ENCODE assay signal across 13 mouse cellular contexts in the genomic region with DNA sequence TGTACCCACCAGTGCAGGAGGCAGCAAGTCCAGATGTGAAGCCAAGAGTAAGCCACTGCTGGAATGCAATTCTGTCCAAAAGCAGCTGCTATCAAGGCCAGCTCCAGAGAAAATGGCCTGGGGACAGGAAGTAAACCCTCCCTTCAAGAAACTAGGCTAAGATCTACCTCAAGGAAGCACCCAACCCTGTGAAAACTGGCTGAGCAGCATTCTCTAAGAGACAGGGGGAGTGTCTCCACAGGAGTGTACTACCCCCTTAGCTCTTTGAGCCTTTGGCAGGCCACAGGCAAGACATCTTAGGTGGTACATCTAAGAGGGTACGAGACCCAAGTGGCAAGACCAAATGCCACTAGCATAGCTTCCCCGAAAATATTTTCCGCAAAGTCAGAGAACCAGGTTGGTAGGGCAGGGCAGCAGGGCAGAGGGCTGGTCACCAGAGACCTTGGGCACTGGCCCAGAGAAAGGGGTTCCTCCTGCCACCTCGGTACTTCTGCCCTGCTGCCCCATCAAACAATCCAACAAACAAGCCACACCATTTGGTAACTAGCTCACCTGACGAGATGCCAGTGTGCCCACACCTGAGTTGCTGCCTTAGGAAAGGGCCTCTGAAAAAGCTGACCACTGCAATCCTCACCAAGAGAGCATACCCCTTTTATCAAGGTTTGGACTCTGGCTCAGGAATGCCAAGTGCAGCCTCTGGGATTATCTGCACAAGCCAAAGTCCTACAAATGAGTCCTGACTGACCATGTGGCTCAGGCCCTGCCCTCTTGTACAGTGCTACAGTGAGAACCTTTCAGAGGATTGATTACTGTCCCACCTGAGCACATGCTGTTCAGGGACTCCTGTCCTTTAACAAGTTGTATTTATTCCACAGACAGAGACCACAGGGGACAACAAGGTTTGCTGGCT. TPM values are rescaled to one million over a fixed set of nuclear protein-coding genes. Genes with fewer than 3 reads are reported as not detected.
DNase-seq lines count a peak whose midpoint lies in the region; ATAC-seq and TF ChIP-seq lines count a peak whose summit lies in the region.
"Had no signal": no experiment of that assay in that cellular context is flagged by ENCODE, and none has a peak within 500 bp of the region (broad histone marks: within the 10 kb centered on the region; RNA-seq: fewer than 3 reads in every experiment).

No protein-coding gene starts in this region.

- ATAC-seq in embryonic facial prominence, embryonic 13.5 days (ENCODE audit: insufficient number of reproducible peaks, insufficient read depth, low FRiP score, low TSS enrichment, low read depth) = no peak
- ATAC-seq in megakaryocyte progenitor cell, adult 5-6 weeks (replicated peaks; ENCODE audit: poor library complexity) = no peak
- no peak for ATAC-seq in hindbrain, postnatal 0 days
- ATAC-seq: Patski had no signal

- intact Hi-C loops in left cerebral cortex, adult 2 months (cut with DNase I) = loop anchor here (5.0 kb wide), 1 partner anchor 88 kb away; no protein-coding TSS in a partner anchor

- H3K27ac ChIP-seq in left cerebral cortex, adult 2 months = peak overlapping the region; percentile 25; the same call in 1 of the 2 replicates
- peak overlapping the region; percentile 33; the same call in 1 of the 2 replicates for H3K27ac ChIP-seq in embryonic facial prominence, embryonic 13.5 days
- peak overlapping the region; percentile 91 for H3K27ac ChIP-seq in small intestine, adult 2 months (ENCODE audit: insufficient read depth, low read depth, low read length)
- H3K27ac ChIP-seq in hindbrain, postnatal 0 days = no peak overlapping the region

- H3K4me3 ChIP-seq in left cerebral cortex, adult 2 months = no peak overlapping the region
- no peak overlapping the region for H3K4me3 ChIP-seq in embryonic facial prominence, embryonic 13.5 days
- H3K4me3 ChIP-seq in small intestine, adult 2 months (ENCODE audit: low read depth, low read length) = peak overlapping the region; percentile 23; the same call in 1 of the 2 replicates
- no peak overlapping the region for H3K4me3 ChIP-seq in hindbrain, postnatal 0 days (ENCODE audit: low read length)

- no peaks in the 10 kb centered on the region for H3K9me3 ChIP-seq in embryonic facial prominence, embryonic 13.5 days
- H3K9me3 ChIP-seq in hindbrain, postnatal 0 days (ENCODE audit: low read length) = no peaks in the 10 kb centered on the region

- no peak for DNase-seq in left cerebral cortex, adult 2 months (ENCODE audit: extremely low spot score in 1 of 2, low spot score in 2 of 2)
- no peak for DNase-seq in left cerebral cortex, adult 9 months (ENCODE audit: low spot score in 2 of 2)
- peak; percentile 62 for DNase-seq in kidney, adult 9 months
- DNase-seq in hindbrain, postnatal 0 days (ENCODE audit: low spot score) = no peak
- DNase-seq: right cerebral cortex, postnatal 4 days had no signal

- peaks cover 7% of the 10 kb centered on the region; the same call in 1 of the 2 replicates for H3K36me3 ChIP-seq in embryonic facial prominence, embryonic 13.5 days
- H3K36me3 ChIP-seq in small intestine, adult 2 months (ENCODE audit: control insufficient read depth, insufficient read depth, low read length) = no peaks in the 10 kb centered on the region
- no peaks in the 10 kb centered on the region for H3K36me3 ChIP-seq in hindbrain, postnatal 0 days (ENCODE audit: insufficient read depth, low read length)

- H3K27me3 ChIP-seq in embryonic facial prominence, embryonic 13.5 days = no peaks in the 10 kb centered on the region
- no peaks in the 10 kb centered on the region for H3K27me3 ChIP-seq in small intestine, adult 2 months (ENCODE audit: control insufficient read depth, insufficient read depth, low read length)
- no peaks in the 10 kb centered on the region for H3K27me3 ChIP-seq in hindbrain, postnatal 0 days (ENCODE audit: insufficient read depth, low read length)
- H3K27me3 ChIP-seq: Patski had no signal

- TF ChIP-seq CTCF in left cerebral cortex, adult 2 months (IDR thresholded peaks at IDR 0.05) = no peak
- no peak for TF ChIP-seq CTCF in small intestine, adult 2 months (IDR thresholded peaks at IDR 0.05; ENCODE audit: extremely low read depth, insufficient read length, insufficient replicate concordance, low read depth, low read length)
- TF ChIP-seq CTCF in hindbrain, postnatal 0 days (IDR thresholded peaks at IDR 0.05; ENCODE audit: low read depth) = no peak

- H3K4me1 ChIP-seq in embryonic facial prominence, embryonic 13.5 days = peaks cover 35% of the 10 kb centered on the region
- peaks cover 43% of the 10 kb centered on the region for H3K4me1 ChIP-seq in small intestine, adult 2 months (ENCODE audit: control insufficient read depth, insufficient read depth, insufficient read length, low read length)
- peaks cover 16% of the 10 kb centered on the region for H3K4me1 ChIP-seq in hindbrain, postnatal 0 days (ENCODE audit: insufficient read depth, low read length)

- 81% methylated on average over 5 of the region's 5 CpGs for WGBS in embryonic facial prominence, embryonic 13.5 days
- WGBS in small intestine, adult 2 months = 63% methylated on average over 5 of the region's 5 CpGs
- WGBS in hindbrain, postnatal 0 days = 92% methylated on average over 5 of the region's 5 CpGs

- H3K4me2 ChIP-seq in embryonic facial prominence, embryonic 13.5 days = no peak overlapping the region
- no peak overlapping the region for H3K4me2 ChIP-seq in hindbrain, postnatal 0 days (ENCODE audit: low read depth, low read length)

- no peak for TF ChIP-seq POLR2A in small intestine, adult 2 months (IDR thresholded peaks at IDR 0.05; ENCODE audit: low read depth, low read length)

- H3K9ac ChIP-seq in embryonic facial prominence, embryonic 13.5 days = no peak overlapping the region
- H3K9ac ChIP-seq in hindbrain, postnatal 0 days (replicated peaks; ENCODE audit: low read length) = no peak overlapping the region

RNA-seq across cellular contexts. Expression of a gene that starts 5.5 kb away (rescaled TPM):
- 10 to 100 TPM; 53.9 to 59.3 TPM for total RNA-seq in left cerebral cortex, adult 2 months (2021)
- 23.4 and 24.2 TPM in 2 replicates for polyA plus RNA-seq in embryonic facial prominence, embryonic 13.5 days (2015; fragmentation: Nextera tagmentation; extraction: Ambion mirVana)
- polyA plus RNA-seq in small intestine, adult 2 months (2012; rRNA removed) = 46.8 and 75.2 TPM in 2 replicates
- total RNA-seq in megakaryocyte progenitor cell, adult 5-6 weeks (2015) = 8.6 and 11.2 TPM in 2 replicates
- total RNA-seq in megakaryocyte progenitor cell, adult 5-6 weeks (2017) = 2.4 and 3.3 TPM in 2 replicates
- 35.1 and 41.4 TPM in 2 replicates for total RNA-seq in hindbrain, postnatal 0 days (2014; rRNA removed)
- polyA plus RNA-seq in hindbrain, postnatal 0 days (2015; fragmentation: Nextera tagmentation; extraction: Ambion mirVana) = 19.0 and 20.1 TPM in 2 replicates

RNA-seq across cellular contexts. Expression of a gene that starts 27.7 kb away (rescaled TPM):
- under 1 TPM; 0.26 to 0.27 TPM for total RNA-seq in left cerebral cortex, adult 2 months (2021)
- polyA plus RNA-seq in embryonic facial prominence, embryonic 13.5 days (2015; fragmentation: Nextera tagmentation; extraction: Ambion mirVana) = 0.18 and 0.26 TPM in 2 replicates
- 0.04 TPM in 1 of 2 replicates, not detected in the other for polyA plus RNA-seq in small intestine, adult 2 months (2012; rRNA removed)
- not detected in 2 replicates for total RNA-seq in megakaryocyte progenitor cell, adult 5-6 weeks (2015)
- total RNA-seq in megakaryocyte progenitor cell, adult 5-6 weeks (2017) = not detected in 2 replicates
- total RNA-seq in hindbrain, postnatal 0 days (2014; rRNA removed) = 5.6 and 7.2 TPM in 2 replicates
- polyA plus RNA-seq in hindbrain, postnatal 0 days (2015; fragmentation: Nextera tagmentation; extraction: Ambion mirVana) = 4.4 and 5.0 TPM in 2 replicates
- total RNA-seq: adrenal gland, postnatal 14 days; gastrocnemius, adult 18-20 months; neutrophil, adult 5-6 weeks had no signal
- polyA plus RNA-seq: heart, embryonic 14.5 days had no signal

RNA-seq across cellular contexts. Expression of a gene that starts 35.3 kb away (rescaled TPM):
- total RNA-seq in left cerebral cortex, adult 2 months (2021) = under 1 TPM; 0.20 to 0.87 TPM
- polyA plus RNA-seq in embryonic facial prominence, embryonic 13.5 days (2015; fragmentation: Nextera tagmentation; extraction: Ambion mirVana) = not detected in 2 replicates
- polyA plus RNA-seq in small intestine, adult 2 months (2012; rRNA removed) = 0.51 TPM in 1 of 2 replicates, not detected in the other
- total RNA-seq in megakaryocyte progenitor cell, adult 5-6 weeks (2015) = not detected in 2 replicates
- not detected in 2 replicates for total RNA-seq in megakaryocyte progenitor cell, adult 5-6 weeks (2017)
- 0.61 and 0.68 TPM in 2 replicates for total RNA-seq in hindbrain, postnatal 0 days (2014; rRNA removed)
- 0.30 and 0.72 TPM in 2 replicates for polyA plus RNA-seq in hindbrain, postnatal 0 days (2015; fragmentation: Nextera tagmentation; extraction: Ambion mirVana)
- total RNA-seq: gastrocnemius, adult 18-20 months; neutrophil, adult 5-6 weeks had no signal
- polyA plus RNA-seq: heart, embryonic 14.5 days had no signal

RNA-seq across cellular contexts. Expression of a gene that starts 35.3 kb away (rescaled TPM):
- 100 to 1,000 TPM in 1 of 2 experiments, 10 to 100 TPM in 1; 96.5 to 118 TPM for total RNA-seq in left cerebral cortex, adult 2 months (2021)
- polyA plus RNA-seq in embryonic facial prominence, embryonic 13.5 days (2015; fragmentation: Nextera tagmentation; extraction: Ambion mirVana) = 50.6 and 53.8 TPM in 2 replicates
- polyA plus RNA-seq in small intestine, adult 2 months (2012; rRNA removed) = 59.8 and 74.1 TPM in 2 replicates
- 53.3 and 56.3 TPM in 2 replicates for total RNA-seq in megakaryocyte progenitor cell, adult 5-6 weeks (2015)
- 41.6 and 41.8 TPM in 2 replicates for total RNA-seq in megakaryocyte progenitor cell, adult 5-6 weeks (2017)
- 90.6 and 99.7 TPM in 2 replicates for total RNA-seq in hindbrain, postnatal 0 days (2014; rRNA removed)
- polyA plus RNA-seq in hindbrain, postnatal 0 days (2015; fragmentation: Nextera tagmentation; extraction: Ambion mirVana) = 69.7 and 76.3 TPM in 2 replicates
